Mouse (Mus musculus) gastrocnemius, postnatal 4 days (tissue): ENCODE data around the gene Rhox3e. TPM values are rescaled to one million over a fixed set of nuclear protein-coding genes. Genes with fewer than 3 reads are reported as not detected.
"Not testable (repeated sequence)": the region's sequence is repeated elsewhere in the genome, so short reads cannot be mapped to it uniquely, and the experiment has no call there.

Experiments used
- DNase-seq, 2 experiments: peaks; one replicate each; pipeline ENCODE4 v3.0.0; 2021 to 2022; ENCODE audit warnings: low spot score in 2 of 2, mixed read lengths in 2 of 2
- long read RNA-seq, 2 experiments: library from polyadenylated mRNA; stranded (forward); transcript quantifications; one replicate each; pipeline ENCODE4 v2.0.0; 2021
- total RNA-seq, 2 experiments: library from RNA; stranded (reverse); gene quantifications; 2 replicates each; pipeline ENCODE4 v1.2.3; 2021

Rhox3e gene
- total RNA-seq, result not detected
- long read RNA-seq, experiment 1, result 0 reads
- long read RNA-seq, experiment 2, result 0 reads

GRCm38 (mm10) chrX:37541719-37542118 is at the start of gene Rhox3e:
Gene Rhox3e, plus strand, starts transcription at chrX:37542019.
- DNase-seq, result not testable (repeated sequence)

GRCm38 (mm10) chrX:37514059-37514458 is 27.8 kb upstream of the Rhox3e start, which contains the start of gene Rhox4d:
Gene Rhox4d, plus strand, starts transcription at chrX:37514359.
- not testable (repeated sequence) for DNase-seq

GRCm38 (mm10) chrX:37530152-37530551 is 11.7 kb upstream of the Rhox3e start, which contains the start of gene Rhox2e:
Gene Rhox2e, plus strand, starts transcription at chrX:37530452.
- not testable (repeated sequence) for DNase-seq

- not testable (repeated sequence) for DNase-seq
Observed at GRCm38 (mm10) chrX:37557112-37557511, 15.3 kb downstream of the Rhox3e start, which contains the start of gene Rhox4e. Gene Rhox4e, plus strand, starts transcription at chrX:37557412.

GRCm38 (mm10) chrX:37571105-37571504 is 29.3 kb downstream of the Rhox3e start, which contains the start of gene Rhox2f:
Gene Rhox2f, plus strand, starts transcription at chrX:37571405.
- not testable (repeated sequence) for DNase-seq

GRCm38 (mm10) chrX:37572638-37573037 is 30.8 kb downstream of the Rhox3e start:
- not testable (repeated sequence) for DNase-seq

- DNase-seq, result not testable (repeated sequence)
Observed at GRCm38 (mm10) chrX:37580692-37581091, 38.9 kb downstream of the Rhox3e start, which contains the start of gene Rhox3f. Gene Rhox3f, plus strand, starts transcription at chrX:37580992.

Other genes with a start within 250 kb of the Rhox3e start
- under 1 TPM in 1 of 2 experiments, not detected in 1; 0.91 TPM for gene Rhox3a2, start 162.0 kb upstream of the Rhox3e start, total RNA-seq
- gene Rhox4a2, start 151.2 kb upstream of the Rhox3e start, total RNA-seq, result not detected
- not detected for gene Rhox2b, start 130.0 kb upstream of the Rhox3e start, total RNA-seq
- gene Rhox4b, start 109.5 kb upstream of the Rhox3e start, total RNA-seq, result not detected
- not detected for gene Rhox2c, start 88.3 kb upstream of the Rhox3e start, total RNA-seq
- under 1 TPM in 1 of 2 experiments, not detected in 1; 0.78 TPM for gene Rhox3c, start 83.4 kb upstream of the Rhox3e start, total RNA-seq
- gene Rhox4c, start 61.7 kb upstream of the Rhox3e start, total RNA-seq, result not detected
- not detected for gene Rhox2d, start 48.6 kb upstream of the Rhox3e start, total RNA-seq
- not detected for gene Rhox4d, start 27.7 kb upstream of the Rhox3e start, total RNA-seq
- gene Rhox2e, start 11.6 kb upstream of the Rhox3e start, total RNA-seq, result not detected
- gene Rhox4e, start 15.4 kb downstream of the Rhox3e start, total RNA-seq, result not detected
- not detected for gene Rhox2f, start 29.4 kb downstream of the Rhox3e start, total RNA-seq
- not detected for gene Rhox3f, start 39.0 kb downstream of the Rhox3e start, total RNA-seq
- gene Rhox4f, start 65.7 kb downstream of the Rhox3e start, total RNA-seq, result not detected
- not detected for gene Rhox3g, start 86.6 kb downstream of the Rhox3e start, total RNA-seq
- gene Rhox2g, start 101.5 kb downstream of the Rhox3e start, total RNA-seq, result not detected
- gene Rhox4g, start 109.3 kb downstream of the Rhox3e start, total RNA-seq, result not detected
- gene Rhox3h, start 126.7 kb downstream of the Rhox3e start, total RNA-seq, result under 1 TPM; 0.29 to 0.36 TPM
- gene Rhox2h, start 131.3 kb downstream of the Rhox3e start, total RNA-seq, result not detected